Mouse (Mus musculus) forebrain, embryonic 11.5 days (tissue): ENCODE results near the gene Ints6. TPM values are rescaled to one million over a fixed set of nuclear protein-coding genes. Genes with fewer than 3 reads are reported as not detected.

Source experiments
- ATAC-seq: fragments of 200-750 bp; cut with Nextera tagmentation; replicated peaks from 2 replicates; pipeline ENCODE4 v1.8.0; 2017; ENCODE audit warnings: moderate TSS enrichment; ENCODE audit not compliant: low FRiP score
- DNase-seq: peaks from one replicate; pipeline ENCODE4 v3.0.0-alpha.2; 2017; ENCODE audit warnings: low spot score
- H3K27ac ChIP-seq: fragments of 300-500 bp; sonication (generic); 2 replicates; pipeline ENCODE4 v1.5.1; 2014; ENCODE audit warnings: low read depth, low read length
- H3K27me3 ChIP-seq: fragments of 300-500 bp; sonication (generic); 2 replicates; pipeline ENCODE4 v1.6.1; 2014; ENCODE audit warnings: mild to moderate bottlenecking, low read length, mixed read lengths; ENCODE audit not compliant: control insufficient read depth, insufficient read depth
- H3K36me3 ChIP-seq: fragments of 300-500 bp; sonication (generic); 2 replicates; pipeline ENCODE4 v1.6.1; 2014; ENCODE audit warnings: mild to moderate bottlenecking, low read length, moderate library complexity, mixed read lengths; ENCODE audit not compliant: control insufficient read depth, insufficient read depth
- H3K4me1 ChIP-seq: fragments of 300-500 bp; sonication (generic); replicated peaks from 2 replicates; pipeline ENCODE4 v1.6.1; 2014; ENCODE audit warnings: low read length, mixed read lengths; ENCODE audit not compliant: control insufficient read depth, insufficient read depth
- H3K4me2 ChIP-seq: fragments of 300-500 bp; sonication (generic); 2 replicates; pipeline ENCODE4 v1.6.1; 2014; ENCODE audit warnings: low read depth, mild to moderate bottlenecking, low read length, moderate library complexity, mixed read lengths; ENCODE audit not compliant: severe bottlenecking
- H3K4me3 ChIP-seq: fragments of 300-500 bp; sonication (generic); 2 replicates; pipeline ENCODE4 v1.5.1; 2014; ENCODE audit warnings: low read depth, low read length
- H3K9ac ChIP-seq: fragments of 300-500 bp; sonication (generic); 2 replicates; pipeline ENCODE4 v1.6.1; 2014; ENCODE audit warnings: low read length
- H3K9me3 ChIP-seq: fragments of 300-500 bp; sonication (generic); 2 replicates; pipeline ENCODE4 v1.6.1; 2016; ENCODE audit warnings: low read length, mixed read lengths; ENCODE audit not compliant: control insufficient read depth
- WGBS: fragments of 180-500 bp; shearing (Covaris S2); extraction: QIAGEN DNeasy Blood & Tissue Kit; methylation state at CpG from one replicate; pipeline ENCODE4 v1.1.7; 2014; 5-methylcytosine and 5-hydroxymethylcytosine counted together
- polyA plus RNA-seq: library from polyadenylated mRNA; unstranded; fragments of >200 nt; fragmentation: Nextera tagmentation; extraction: Ambion mirVana; gene quantifications from 2 replicates; pipeline ENCODE4 v1.2.1, GENCODE M21; 2014

Ints6 gene
- polyA plus RNA-seq, 1 experiment from 2014 or later: 34.3 TPM

DNA sequence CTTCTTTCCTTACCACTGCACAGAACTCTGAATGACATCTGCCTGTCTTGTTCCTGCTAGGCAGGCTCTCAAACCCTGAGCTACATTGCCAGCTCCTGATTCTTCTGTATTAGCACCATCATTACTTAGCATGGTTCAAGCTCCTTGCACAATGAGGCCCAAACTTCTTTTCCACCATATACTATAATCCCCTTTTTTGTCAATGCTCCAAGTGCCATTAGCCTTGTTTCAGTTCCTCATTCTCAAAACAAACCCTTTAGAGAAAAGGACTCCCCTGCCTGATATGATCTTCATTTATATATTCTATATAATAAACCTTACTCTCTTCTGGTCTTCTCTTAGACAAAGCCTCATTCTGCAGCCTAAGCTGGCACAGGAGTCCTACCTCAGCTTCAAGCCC, 36.4 kb downstream of the Ints6 start:
- no peak overlapping the region for H3K4me2 ChIP-seq
- H3K4me1 ChIP-seq: no peaks in the 10 kb centered on the region
- H3K4me3 ChIP-seq: no peak overlapping the region
- H3K9ac ChIP-seq: no peak overlapping the region
- no peaks in the 10 kb centered on the region for H3K9me3 ChIP-seq
- no peaks in the 10 kb centered on the region for H3K36me3 ChIP-seq
- no peaks in the 10 kb centered on the region for H3K27me3 ChIP-seq
- H3K27ac ChIP-seq: no peak overlapping the region
- ATAC-seq: no peak
- DNase-seq: no peak

DNA sequence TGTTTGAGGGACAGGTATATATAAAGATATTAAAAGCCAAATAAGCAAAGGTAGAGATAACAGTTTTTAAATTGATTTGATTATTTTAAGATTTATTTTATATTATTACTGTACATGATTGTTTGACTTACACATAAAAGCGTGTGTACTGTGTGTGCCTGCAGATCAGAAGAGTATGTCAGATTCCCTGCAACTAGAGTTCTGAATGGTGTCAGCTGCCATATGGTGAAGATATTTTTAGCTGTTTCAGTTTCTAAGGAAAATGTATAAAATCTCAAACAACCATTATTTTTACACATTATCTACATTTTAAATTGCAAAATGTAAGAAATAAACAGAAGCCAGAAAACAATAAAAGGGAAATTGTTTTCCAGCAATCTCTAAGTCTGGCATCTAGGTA, 39.3 kb downstream of the Ints6 start:
- no peak overlapping the region for H3K27ac ChIP-seq
- H3K27me3 ChIP-seq: no peaks in the 10 kb centered on the region
- no peak overlapping the region for H3K4me3 ChIP-seq
- ATAC-seq (no peak), DNase-seq (no peak)
- H3K4me2 ChIP-seq: no peak overlapping the region
- WGBS: 98% methylated on average over 1 of the region's 1 CpGs
- H3K9ac ChIP-seq: no peak overlapping the region
- no peaks in the 10 kb centered on the region for H3K36me3 ChIP-seq
- no peaks in the 10 kb centered on the region for H3K9me3 ChIP-seq
- H3K4me1 ChIP-seq: no peaks in the 10 kb centered on the region

DNA sequence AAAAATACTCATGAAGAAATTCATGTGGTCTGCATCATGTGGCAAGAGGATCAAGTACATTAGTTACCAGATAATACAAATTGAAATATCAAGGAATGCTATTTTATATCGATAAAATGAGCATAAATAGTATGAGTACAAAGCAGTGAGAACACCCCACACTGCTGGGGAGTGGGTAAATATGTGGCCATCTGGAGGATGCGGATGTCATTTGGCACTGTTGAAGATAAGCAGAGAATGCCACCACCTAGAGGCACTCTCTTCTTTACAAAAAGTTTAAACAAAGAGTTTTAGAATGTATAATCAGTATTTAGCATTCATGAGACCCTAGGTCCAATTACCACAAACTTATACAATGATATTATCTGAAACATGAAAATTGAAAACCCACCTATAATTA, 42.8 kb downstream of the Ints6 start:
- H3K4me2 ChIP-seq: no peak overlapping the region
- WGBS: 90% methylated on average over 2 of the region's 2 CpGs
- ATAC-seq (no peak), DNase-seq (no peak)
- no peak overlapping the region for H3K9ac ChIP-seq
- H3K9me3 ChIP-seq: no peaks in the 10 kb centered on the region
- no peaks in the 10 kb centered on the region for H3K4me1 ChIP-seq
- no peaks in the 10 kb centered on the region for H3K27me3 ChIP-seq
- no peaks in the 10 kb centered on the region; the same call in 1 of the 2 replicates for H3K36me3 ChIP-seq
- H3K4me3 ChIP-seq: no peak overlapping the region
- H3K27ac ChIP-seq: no peak overlapping the region

DNA sequence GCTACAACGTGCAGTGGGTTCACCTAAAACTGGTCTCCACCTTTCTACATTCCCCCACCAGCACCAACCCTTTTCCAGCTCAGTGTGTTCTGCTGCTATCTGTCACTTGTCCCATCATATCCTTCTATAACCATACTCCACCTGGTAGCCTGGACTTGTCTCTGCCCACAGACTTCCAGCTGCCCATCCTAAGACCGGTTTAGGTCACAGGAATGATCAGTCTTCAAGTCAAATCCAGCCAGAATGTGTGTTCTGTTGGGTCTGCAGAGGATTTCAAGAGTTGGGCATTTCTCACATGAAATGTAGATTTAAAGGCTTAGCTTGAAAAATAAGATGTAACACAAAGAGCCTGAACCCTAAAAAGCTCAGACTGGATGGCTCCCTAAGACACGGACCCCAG, 87.3 kb downstream of the Ints6 start:
- no peak for ATAC-seq
- 85% methylated on average over 3 of the region's 3 CpGs for WGBS
- H3K9me3 ChIP-seq: no peaks in the 10 kb centered on the region
- no peaks in the 10 kb centered on the region for H3K36me3 ChIP-seq
- no peak overlapping the region for H3K27ac ChIP-seq
- no peak overlapping the region for H3K9ac ChIP-seq
- no peaks in the 10 kb centered on the region for H3K4me1 ChIP-seq
- no peaks in the 10 kb centered on the region for H3K27me3 ChIP-seq
- no peak for DNase-seq
- H3K4me3 ChIP-seq: no peak overlapping the region
- H3K4me2 ChIP-seq: no peak overlapping the region

DNA sequence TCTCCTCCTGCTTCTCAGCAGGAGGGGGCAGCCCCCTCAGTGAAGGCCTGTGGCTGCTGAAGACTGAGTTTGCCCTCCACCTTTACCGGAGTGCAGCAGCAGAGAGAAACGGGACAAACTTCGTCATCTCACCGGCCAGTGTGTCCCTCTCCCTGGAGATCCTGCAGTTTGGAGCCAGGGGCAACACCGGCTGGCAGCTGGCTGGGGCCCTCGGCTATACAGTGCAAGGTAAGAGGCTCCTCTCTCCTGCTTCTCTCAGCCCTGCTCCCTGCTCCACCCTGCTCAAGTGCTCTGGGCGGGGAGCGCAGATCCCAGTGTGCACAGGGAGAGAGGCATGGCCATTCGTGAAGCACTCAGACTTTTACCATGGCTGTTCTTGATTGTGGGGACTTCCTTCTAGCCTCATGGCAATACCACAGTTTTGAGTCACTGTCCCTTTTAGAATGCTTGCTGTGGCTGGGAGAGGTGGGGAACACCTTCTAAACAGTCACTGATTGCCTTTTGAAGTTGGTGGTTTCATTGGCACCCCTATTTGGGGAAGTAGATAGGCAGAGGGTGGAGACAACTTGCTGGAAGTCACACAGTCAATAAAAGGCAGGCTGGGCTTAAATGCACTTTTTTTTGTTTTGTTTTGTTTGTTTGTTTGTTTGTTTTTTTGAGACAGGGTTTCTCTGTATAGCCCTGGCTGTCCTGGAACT, 95.8 kb downstream of the Ints6 start:
- H3K4me2 ChIP-seq: no peak overlapping the region
- no peak overlapping the region for H3K4me3 ChIP-seq
- DNase-seq: no peak
- no peak overlapping the region for H3K27ac ChIP-seq
- no peaks in the 10 kb centered on the region for H3K4me1 ChIP-seq
- H3K36me3 ChIP-seq: no peaks in the 10 kb centered on the region
- H3K27me3 ChIP-seq: no peaks in the 10 kb centered on the region
- no peak overlapping the region for H3K9ac ChIP-seq
- 50% methylated on average over 9 of the region's 9 CpGs for WGBS
- ATAC-seq: no peak
- H3K9me3 ChIP-seq: no peaks in the 10 kb centered on the region

DNA sequence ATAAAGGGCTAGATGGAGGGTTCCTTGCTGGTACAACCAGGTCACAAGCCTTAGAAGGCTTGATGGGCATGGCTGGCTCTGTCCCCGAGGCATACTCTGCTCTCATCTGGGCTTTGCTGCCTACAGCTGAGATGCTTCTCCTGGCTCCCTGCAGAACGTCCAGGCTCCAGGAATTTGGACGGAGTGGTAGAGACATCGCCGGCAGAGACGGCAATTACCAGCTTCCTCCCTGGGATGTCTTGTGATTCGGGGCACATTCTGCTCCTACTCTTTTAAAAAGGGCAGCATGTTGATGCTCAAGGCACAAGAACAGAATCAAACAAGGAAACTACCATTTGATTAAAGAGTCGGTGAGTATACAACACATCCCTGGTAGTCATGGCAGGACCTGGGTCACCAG, 97.6 kb downstream of the Ints6 start, which contains the start of gene Serpine3:
Gene Serpine3 (plus strand): TSS at position 301 of the 400 bp plus-strand sequence.
- H3K27me3 ChIP-seq: no peaks in the 10 kb centered on the region
- ATAC-seq (no peak), DNase-seq (no peak)
- no peaks in the 10 kb centered on the region for H3K36me3 ChIP-seq
- 88% methylated on average over 8 of the region's 8 CpGs for WGBS
- H3K27ac ChIP-seq: no peak within 1 kb of the TSS
- H3K4me1 ChIP-seq: no peaks in the 10 kb centered on the region
- H3K4me2 ChIP-seq: no peak within 1 kb of the TSS
- H3K4me3 ChIP-seq: no peak within 1 kb of the TSS
- H3K9ac ChIP-seq: no peak within 1 kb of the TSS
- no peaks in the 10 kb centered on the region for H3K9me3 ChIP-seq

DNA sequence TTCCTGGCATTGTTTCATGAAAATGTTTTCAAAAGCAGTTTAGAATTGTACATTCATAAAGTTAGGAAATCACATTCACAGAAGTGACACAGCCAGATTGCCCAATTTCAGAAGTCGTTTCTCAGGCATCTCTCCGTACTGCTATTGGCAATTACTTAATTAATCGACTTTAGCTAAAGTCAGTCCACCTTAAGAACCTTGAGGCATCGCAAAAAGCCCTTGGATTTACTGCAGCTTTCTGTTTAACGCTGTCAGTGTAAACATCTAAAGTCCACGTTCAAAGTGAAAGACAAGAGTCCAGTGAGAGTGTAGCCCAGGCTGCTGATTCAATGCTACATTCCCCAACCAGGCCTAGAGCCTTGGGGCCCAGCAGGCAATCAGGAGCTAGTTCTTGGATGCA, 98.6 kb downstream of the Ints6 start:
- no peak overlapping the region for H3K27ac ChIP-seq
- no peak overlapping the region for H3K4me3 ChIP-seq
- H3K27me3 ChIP-seq: no peaks in the 10 kb centered on the region
- no peak overlapping the region for H3K4me2 ChIP-seq
- no peaks in the 10 kb centered on the region for H3K36me3 ChIP-seq
- H3K9me3 ChIP-seq: no peaks in the 10 kb centered on the region
- DNase-seq (no peak), ATAC-seq (no peak)
- 86% methylated on average over 6 of the region's 6 CpGs for WGBS
- no peak overlapping the region for H3K9ac ChIP-seq
- H3K4me1 ChIP-seq: no peaks in the 10 kb centered on the region

DNA sequence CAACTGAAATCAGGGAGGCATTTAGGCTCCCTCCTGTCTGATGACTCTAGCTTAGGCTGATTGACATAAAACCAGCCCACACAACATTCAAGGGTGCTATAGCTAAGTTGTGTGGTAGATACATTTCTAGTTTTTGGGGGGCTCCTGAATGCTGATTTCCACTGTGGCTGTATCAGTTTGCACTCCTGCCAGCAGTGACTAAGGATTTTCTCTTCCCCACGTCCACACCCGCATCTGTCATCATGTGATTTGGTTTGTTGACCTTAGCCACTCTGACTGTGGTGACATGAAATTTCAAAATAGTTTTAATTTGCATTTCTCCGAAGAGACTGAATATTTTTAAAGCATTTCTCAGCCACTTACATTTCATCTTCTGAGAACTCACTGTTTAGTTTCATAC, 103.5 kb downstream of the Ints6 start:
- no peak for DNase-seq
- WGBS: 83% methylated on average over 3 of the region's 3 CpGs

DNA sequence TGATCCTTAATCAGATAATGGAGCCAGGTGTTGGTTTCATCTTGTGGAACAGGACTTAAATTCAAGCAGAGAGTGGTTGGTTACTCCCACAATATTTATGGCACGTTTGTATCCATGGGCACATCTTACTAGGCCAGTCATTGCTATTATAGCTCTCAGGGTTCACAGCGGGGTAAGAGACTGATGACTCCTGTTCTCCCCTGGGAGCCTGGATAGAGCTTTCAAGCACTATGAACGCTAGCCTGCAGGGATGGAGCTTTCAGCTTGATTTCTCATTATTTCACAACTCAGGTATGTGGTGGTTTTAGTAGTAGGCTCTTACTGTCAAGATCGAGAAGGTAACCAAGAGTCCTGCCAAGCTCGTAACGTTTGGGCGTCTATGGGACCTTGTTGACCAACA, 105.0 kb downstream of the Ints6 start:
- H3K4me1 ChIP-seq: no peaks in the 10 kb centered on the region
- H3K27me3 ChIP-seq: no peaks in the 10 kb centered on the region
- no peak overlapping the region for H3K9ac ChIP-seq
- no peaks in the 10 kb centered on the region for H3K36me3 ChIP-seq
- no peak overlapping the region for H3K4me2 ChIP-seq
- DNase-seq: no peak
- H3K4me3 ChIP-seq: no peak overlapping the region
- no peak overlapping the region for H3K27ac ChIP-seq
- no peak for ATAC-seq
- no peaks in the 10 kb centered on the region for H3K9me3 ChIP-seq
- WGBS: 85% methylated on average over 7 of the region's 7 CpGs

More for the DNA sequence above, 103.5 kb downstream of the Ints6 start:
- ATAC-seq: no peak
- Histone ChIP-seq H3K4me1 (no peaks in the 10 kb centered on the region), H3K9ac (no peak overlapping the region), H3K4me2 (no peak overlapping the region), H3K27ac (no peak overlapping the region), H3K27me3 (no peaks in the 10 kb centered on the region), H3K4me3 (no peak overlapping the region), H3K36me3 (no peaks in the 10 kb centered on the region), H3K9me3 (no peaks in the 10 kb centered on the region)
